ENCODE assay signal across 19 mouse cellular contexts in the genomic region with DNA sequence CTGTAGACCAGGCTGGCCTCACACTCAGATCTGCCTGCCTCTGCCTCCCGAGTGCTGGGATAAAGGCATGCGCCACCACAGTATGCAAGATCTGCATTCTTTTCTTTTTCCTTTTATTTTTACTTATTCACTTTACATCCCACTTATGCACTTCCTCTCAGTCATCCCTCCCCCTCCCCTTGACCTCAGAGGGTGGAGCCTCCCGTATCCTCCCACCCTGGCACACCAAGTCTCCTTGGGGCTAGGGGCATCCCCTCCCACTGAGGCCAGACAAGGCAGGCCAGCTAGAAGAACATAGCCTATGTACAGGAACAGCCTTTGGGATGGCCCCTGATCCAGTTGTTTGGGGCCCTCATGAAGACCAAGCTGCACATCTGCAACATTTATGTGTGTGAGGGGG. TPM values are rescaled to one million over a fixed set of nuclear protein-coding genes. Genes with fewer than 3 reads are reported as not detected.
DNase-seq lines count a peak whose midpoint lies in the region; ATAC-seq lines count a peak whose summit lies in the region.
"Had no signal": no experiment of that assay in that cellular context is flagged by ENCODE, and none has a peak within 500 bp of the region (broad histone marks: within the 10 kb centered on the region; RNA-seq: fewer than 3 reads in every experiment).

No protein-coding gene starts in this region.

- H3K4me3 ChIP-seq in liver, embryonic 12.5 days: no peak overlapping the region
- no peak overlapping the region for H3K4me3 ChIP-seq in liver, embryonic 11.5 days (ENCODE audit: low read depth, low read length)
- H3K4me3 ChIP-seq in macrophage (ENCODE audit: inconsistent target): no peak overlapping the region
- H3K4me3 ChIP-seq in forebrain, embryonic 15.5 days: no peak overlapping the region
- H3K4me3 ChIP-seq: heart, embryonic 10.5 days; midbrain, embryonic 13.5 days; myocyte had no signal

- peak; percentile 60 for DNase-seq in CD4-positive, CD25-positive, alpha-beta regulatory T cell, adult 2 months (ENCODE audit: low read depth, low spot score)
- DNase-seq in liver, embryonic 11.5 days (ENCODE audit: low spot score): no peak
- DNase-seq in A20 (ENCODE audit: low read depth, low spot score): peak; percentile 22
- DNase-seq in cerebellum, postnatal 36 days: no peak
- DNase-seq: cerebellum, adult 18-20 months; forebrain, postnatal 0 days; gastrocnemius, postnatal 14 days; heart, postnatal 4 days; kidney, postnatal 36 days; lung, postnatal 10 days; right cerebral cortex, postnatal 25 days had no signal

- H3K4me2 ChIP-seq in liver, embryonic 12.5 days: no peak overlapping the region
- no peak overlapping the region for H3K4me2 ChIP-seq in liver, embryonic 11.5 days
- no peak overlapping the region for H3K4me2 ChIP-seq in forebrain, embryonic 15.5 days (replicated peaks)

- H3K9me3 ChIP-seq in liver, embryonic 12.5 days (replicated peaks): no peaks in the 10 kb centered on the region
- no peaks in the 10 kb centered on the region for H3K9me3 ChIP-seq in liver, embryonic 11.5 days (ENCODE audit: control insufficient read depth, low read length)
- H3K9me3 ChIP-seq in forebrain, embryonic 15.5 days: no peaks in the 10 kb centered on the region
- H3K9me3 ChIP-seq: heart, embryonic 10.5 days; midbrain, embryonic 13.5 days had no signal

- 0 out of 2 replicates have a peak overlapping the region, but pooled peaks have one; percentile 0 for H3K27ac ChIP-seq in liver, embryonic 12.5 days
- H3K27ac ChIP-seq in liver, embryonic 11.5 days (ENCODE audit: low read depth, low read length): no peak overlapping the region
- H3K27ac ChIP-seq in macrophage: peak overlapping the region; percentile 39
- no peak overlapping the region for H3K27ac ChIP-seq in forebrain, embryonic 15.5 days (replicated peaks)
- H3K27ac ChIP-seq: heart, embryonic 10.5 days; midbrain, embryonic 13.5 days had no signal

- H3K79me2 ChIP-seq in macrophage (ENCODE audit: inconsistent target): peaks cover 100% of the 10 kb centered on the region

- ATAC-seq in CD4-positive, CD25-positive, alpha-beta regulatory T cell, adult 4 months: no peak
- no peak for ATAC-seq in liver, embryonic 12.5 days
- no peak for ATAC-seq in liver, embryonic 11.5 days (replicated peaks; ENCODE audit: low FRiP score)
- no peak for ATAC-seq in forebrain, embryonic 15.5 days (replicated peaks)
- ATAC-seq: inflammation-experienced regulatory T-cells, adult 6 months; midbrain, embryonic 13.5 days had no signal

- H3K36me3 ChIP-seq in liver, embryonic 12.5 days: peaks cover 28% of the 10 kb centered on the region
- peaks cover 2% of the 10 kb centered on the region; the same call in 1 of the 2 replicates for H3K36me3 ChIP-seq in liver, embryonic 11.5 days (ENCODE audit: control insufficient read depth, insufficient read depth, low read length)
- peaks cover 20% of the 10 kb centered on the region for H3K36me3 ChIP-seq in macrophage (ENCODE audit: inconsistent target)
- no peaks in the 10 kb centered on the region for H3K36me3 ChIP-seq in forebrain, embryonic 15.5 days

- WGBS in liver, embryonic 12.5 days (ENCODE audit: insufficient replicate concordance): 75% methylated on average over 3 of the region's 3 CpGs
- WGBS in liver, embryonic 11.5 days: 79% methylated on average over 3 of the region's 3 CpGs
- WGBS in macrophage (ENCODE audit: missing documents): 54% methylated on average over 3 of the region's 3 CpGs
- WGBS in forebrain, embryonic 15.5 days: 73% methylated on average over 3 of the region's 3 CpGs

- H3K4me1 ChIP-seq in liver, embryonic 12.5 days: peaks cover 53% of the 10 kb centered on the region
- peaks cover 32% of the 10 kb centered on the region for H3K4me1 ChIP-seq in liver, embryonic 11.5 days (replicated peaks; ENCODE audit: control insufficient read depth, insufficient read depth, low read length)
- H3K4me1 ChIP-seq in forebrain, embryonic 15.5 days: peaks cover 82% of the 10 kb centered on the region

- no peaks in the 10 kb centered on the region for H3K27me3 ChIP-seq in liver, embryonic 12.5 days (replicated peaks)
- H3K27me3 ChIP-seq in liver, embryonic 11.5 days (replicated peaks; ENCODE audit: control insufficient read depth, insufficient read depth, low read length): no peaks in the 10 kb centered on the region
- H3K27me3 ChIP-seq in forebrain, embryonic 15.5 days: no peaks in the 10 kb centered on the region
- H3K27me3 ChIP-seq: midbrain, embryonic 13.5 days had no signal

- no peak overlapping the region for H3K9ac ChIP-seq in liver, embryonic 12.5 days
- no peak overlapping the region for H3K9ac ChIP-seq in liver, embryonic 11.5 days (ENCODE audit: low read depth, low read length)
- H3K9ac ChIP-seq in forebrain, embryonic 15.5 days (replicated peaks): no peak overlapping the region
- H3K9ac ChIP-seq: forebrain, postnatal 0 days; midbrain, embryonic 13.5 days had no signal

RNA-seq across cellular contexts. Expression of a gene that starts 41.4 kb away (rescaled TPM):
- 10 to 100 TPM; 18.5 to 20.8 TPM for polyA plus RNA-seq in CD4-positive, CD25-positive, alpha-beta regulatory T cell, adult 4 months (2017; shearing (Covaris generic))
- 12.1 and 14.8 TPM in 2 replicates for polyA plus RNA-seq in liver, embryonic 12.5 days (2016; fragmentation: Nextera tagmentation; extraction: Ambion mirVana)
- 22.0 and 22.8 TPM in 2 replicates for polyA plus RNA-seq in liver, embryonic 11.5 days (2014; fragmentation: Nextera tagmentation; extraction: Ambion mirVana)
- 100 to 1,000 TPM; 104 to 576 (median 356) TPM for total RNA-seq in macrophage (2018; cell fraction: chromatin; rRNA removed)
- total RNA-seq in macrophage (2018; cell fraction: cytosol; rRNA removed): 10 to 100 TPM; 15.7 to 66.9 (median 36.1) TPM
- total RNA-seq in macrophage (2018; cell fraction: nucleus; rRNA removed): 100 to 1,000 TPM in 20 of 26 experiments, 10 to 100 TPM in 6; 62.0 to 363 (median 169) TPM
- 13.9 to 21.1 TPM (median 19.1 TPM) in 3 replicates for polyA plus RNA-seq in macrophage (2018)
- 71.3 and 73.7 TPM in 2 replicates for polyA plus RNA-seq in forebrain, embryonic 15.5 days (2015; fragmentation: Nextera tagmentation; extraction: Ambion mirVana)

Comparison
In these comparisons a context has a peak if more than half of its experiments do, and no peak if none do; other contexts are left out.
1. H3K27ac ChIP-seq: peak in liver, embryonic 12.5 days (single experiment) and macrophage (single experiment); none in liver, embryonic 11.5 days (single experiment) and forebrain, embryonic 15.5 days (single experiment).
2. DNase-seq: peak in CD4-positive, CD25-positive, alpha-beta regulatory T cell, adult 2 months (single experiment) and A20 (single experiment); none in liver, embryonic 11.5 days (single experiment) and cerebellum, postnatal 36 days (0 of 2).